Mouse (Mus musculus) heart, postnatal 4 days (tissue): ENCODE data around the gene Avpi1. TPM values are rescaled to one million over a fixed set of nuclear protein-coding genes. Genes with fewer than 3 reads are reported as not detected.
A peak's percentile ranks its signal among the peaks of the same experiment; 100 is the strongest.

Experiments used
- DNase-seq: peaks from one replicate; pipeline ENCODE4 v3.0.0; 2021
- total RNA-seq, 2 experiments: library from RNA; stranded (reverse); gene quantifications; 2 replicates each; pipeline ENCODE4 v1.2.3; 2021

The Avpi1 gene
- 10 to 100 TPM; 17.9 to 19.5 TPM for total RNA-seq

- peak; percentile 98 for DNase-seq
Measured at GRCm38 (mm10) chr19:42128787-42129508, at the start of gene Avpi1. Gene Avpi1 (minus strand): TSS chr19:42129059.

- DNase-seq = no peak
Measured at GRCm38 (mm10) chr19:42177461-42177860, 48.6 kb upstream of the Avpi1 start.

- DNase-seq = no peak
Measured at GRCm38 (mm10) chr19:42176841-42177240, 48.0 kb upstream of the Avpi1 start.

GRCm38 (mm10) chr19:42170025-42170969 is 41.4 kb upstream of the Avpi1 start:
- DNase-seq = peak; percentile 92

GRCm38 (mm10) chr19:42169322-42169975 is 40.6 kb upstream of the Avpi1 start:
- no peak for DNase-seq

GRCm38 (mm10) chr19:42167489-42167888 is 38.6 kb upstream of the Avpi1 start:
- DNase-seq = no peak

GRCm38 (mm10) chr19:42166766-42167165 is 37.9 kb upstream of the Avpi1 start:
- no peak for DNase-seq

- DNase-seq = peak; percentile 94
Measured at GRCm38 (mm10) chr19:42166130-42166529, 37.3 kb upstream of the Avpi1 start.

GRCm38 (mm10) chr19:42164188-42164587 is 35.3 kb upstream of the Avpi1 start:
- no peak for DNase-seq

GRCm38 (mm10) chr19:42163764-42164163 is 34.9 kb upstream of the Avpi1 start, which contains the start of gene Zfyve27:
Gene Zfyve27 (plus strand): TSS chr19:42163951.
- no peak for DNase-seq

- no peak for DNase-seq
Measured at GRCm38 (mm10) chr19:42158246-42159017, 29.6 kb upstream of the Avpi1 start.

- no peak for DNase-seq
Measured at GRCm38 (mm10) chr19:42157493-42158237, 28.8 kb upstream of the Avpi1 start.

- DNase-seq = peak; percentile 92
Measured at GRCm38 (mm10) chr19:42151990-42152389, 23.1 kb upstream of the Avpi1 start.

GRCm38 (mm10) chr19:42148569-42148860 is 19.7 kb upstream of the Avpi1 start:
- DNase-seq = no peak

- DNase-seq = peak; percentile 75
Measured at GRCm38 (mm10) chr19:42147769-42148568, 19.1 kb upstream of the Avpi1 start.

- peak; percentile 85 for DNase-seq
Measured at GRCm38 (mm10) chr19:42147170-42147768, 18.4 kb upstream of the Avpi1 start, which contains the start of gene Marveld1. Gene Marveld1 (plus strand): TSS chr19:42147400.

GRCm38 (mm10) chr19:42146276-42147010 is 17.6 kb upstream of the Avpi1 start:
- DNase-seq = no peak

- no peak for DNase-seq
Measured at GRCm38 (mm10) chr19:42145731-42146130, 16.9 kb upstream of the Avpi1 start.

GRCm38 (mm10) chr19:42145210-42145609 is 16.4 kb upstream of the Avpi1 start:
- no peak for DNase-seq
